Mouse (Mus musculus) spleen, adult 10 weeks (tissue): ENCODE data around the gene Cyld. TPM values are rescaled to one million over a fixed set of nuclear protein-coding genes. Genes with fewer than 3 reads are reported as not detected.

ENCODE experiments used
- polyA plus RNA-seq: library from polyadenylated mRNA; stranded (reverse); fragments of 350-450 nt; fragmentation: Illumina TruSeq; extraction: RNeasy Lipid Tissue Mini Kit (QIAGEN cat#74804); gene quantifications from one replicate; pipeline ENCODE4 v1.2.3, GENCODE M21; 2015; ENCODE audit warnings: low replicate concordance; ENCODE audit not compliant: insufficient read depth

Gene Cyld
- 99.2 TPM for polyA plus RNA-seq

DNA sequence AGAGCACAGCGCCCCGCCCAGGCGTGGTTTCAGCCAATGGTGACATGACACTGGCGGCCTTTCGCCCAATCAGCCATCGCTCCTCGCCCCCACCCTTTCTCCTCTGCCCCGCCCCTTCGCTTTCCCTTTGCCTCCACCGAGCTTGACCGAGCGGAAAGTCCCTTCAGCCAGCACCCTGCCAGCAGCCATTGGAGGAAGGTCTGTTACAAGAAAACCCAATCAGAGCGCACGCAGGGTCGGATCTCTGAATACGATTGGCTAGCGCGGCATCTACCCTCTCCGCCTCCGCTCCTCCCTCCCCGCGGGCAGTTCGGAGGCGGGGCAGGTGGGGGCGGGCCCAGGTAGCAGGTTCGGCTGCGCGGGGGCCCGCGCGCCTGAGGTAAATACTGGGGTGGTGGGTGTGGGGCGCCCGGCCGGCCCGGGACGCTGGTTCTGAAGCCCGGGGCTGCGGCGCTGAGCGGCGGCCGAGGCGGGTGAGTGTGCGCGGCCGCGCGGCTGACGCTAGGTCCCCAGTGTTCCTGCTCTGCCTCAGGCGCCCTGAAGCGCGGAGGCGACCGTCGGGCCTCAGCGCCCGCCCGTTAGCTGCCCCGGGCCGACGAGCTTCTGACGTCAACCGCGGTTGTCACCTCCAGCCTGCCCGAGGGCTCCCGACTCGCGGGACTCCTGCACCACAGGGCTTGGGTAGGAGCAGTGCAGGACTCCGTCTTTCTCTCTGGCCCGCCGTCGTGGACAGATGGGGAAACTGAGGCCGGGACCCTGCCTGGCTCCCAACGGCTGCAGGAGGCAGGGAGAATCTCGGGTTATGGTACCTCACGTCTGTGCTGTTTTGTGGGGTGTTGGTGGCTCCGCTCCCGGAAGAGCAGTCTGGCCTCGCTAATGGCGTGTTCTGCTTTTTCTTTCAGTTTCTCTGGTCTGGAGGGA, at the start of gene Cyld:
Gene Cyld (plus strand): TSS at position 308 of the 921 bp plus-strand sequence.

Other genes with a start within 250 kb of the Cyld start
- 3.2 TPM for gene Nkd1, start 175.7 kb upstream of the Cyld start, polyA plus RNA-seq
- 44.8 TPM for gene Snx20, start 60.9 kb upstream of the Cyld start, polyA plus RNA-seq
- gene Nod2, start 49.7 kb upstream of the Cyld start, polyA plus RNA-seq: 2.9 TPM